Mouse (Mus musculus): ENCODE results near the gene Scnn1a. TPM values are rescaled to one million over a fixed set of nuclear protein-coding genes. Genes with fewer than 3 reads are reported as not detected.

The Scnn1a gene
- polyA plus RNA-seq, 1 experiment from 2014 or later: 1.5 TPM

DNA sequence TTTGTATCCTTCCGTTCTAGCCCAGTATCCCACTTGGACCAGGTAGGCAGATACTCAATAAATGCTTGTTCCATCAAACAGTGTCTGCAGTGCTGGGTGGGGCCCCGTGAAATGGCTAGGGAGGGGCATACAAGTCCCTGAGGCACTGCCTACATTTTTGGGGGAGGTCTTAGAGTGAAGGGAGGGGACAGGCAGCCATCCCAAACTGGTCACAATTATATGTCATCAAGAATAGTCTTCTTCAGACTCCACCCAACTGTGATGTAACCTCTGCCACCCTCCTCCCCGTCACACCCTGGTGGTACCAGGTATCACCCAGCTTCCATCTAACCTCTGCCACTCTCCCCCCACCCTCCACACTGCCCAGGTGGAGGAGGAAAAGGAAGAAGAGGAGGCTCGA lies 24.4 kb downstream of the Scnn1a start:
- no peak for ATAC-seq (ENCODE audit: insufficient number of reproducible peaks, insufficient read depth, low FRiP score, low TSS enrichment, low read depth)
- Histone ChIP-seq H3K27me3 (no peaks in the 10 kb centered on the region), H3K9ac (no peak overlapping the region), H3K27ac (no peak overlapping the region), H3K4me2 (no peak overlapping the region), H3K4me3 (no peak overlapping the region), H3K4me1 (peaks cover 44% of the 10 kb centered on the region), H3K36me3 (no peaks in the 10 kb centered on the region), H3K9me3 (no peaks in the 10 kb centered on the region)
- 56% methylated on average over 4 of the region's 4 CpGs for WGBS

- Histone ChIP-seq H3K36me3 (no peaks in the 10 kb centered on the region), H3K27ac (no peak overlapping the region), H3K4me1 (peaks cover 40% of the 10 kb centered on the region), H3K9ac (no peak overlapping the region), H3K4me3 (no peak overlapping the region), H3K9me3 (no peaks in the 10 kb centered on the region), H3K4me2 (no peak overlapping the region), H3K27me3 (no peaks in the 10 kb centered on the region)
- ATAC-seq (ENCODE audit: insufficient number of reproducible peaks, insufficient read depth, low FRiP score, low TSS enrichment, low read depth): no peak
- WGBS: 56% methylated on average over 1 of the region's 1 CpGs
Measured at GRCm38 (mm10) chr6:125345625-125346024, 25.2 kb downstream of the Scnn1a start.

DNA sequence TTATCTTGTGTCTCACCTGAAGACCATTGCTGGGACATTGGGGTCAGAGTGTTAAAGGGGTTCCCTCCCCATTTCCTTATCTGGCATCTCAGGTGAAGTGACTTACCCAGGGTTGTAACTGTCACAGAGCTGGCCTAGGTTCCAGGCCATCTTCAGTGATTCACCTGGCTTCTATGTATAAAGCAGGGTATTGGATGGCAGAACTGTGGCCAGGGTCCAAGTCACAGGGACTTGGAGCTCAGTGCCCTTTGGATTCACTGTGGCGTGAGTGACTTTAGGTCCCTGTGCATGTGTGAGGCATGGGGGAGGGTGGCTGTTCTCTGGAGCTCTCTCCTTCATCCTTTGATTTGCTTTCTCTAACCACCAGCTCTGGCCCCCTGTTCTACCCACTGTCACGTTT lies 25.6 kb downstream of the Scnn1a start:
- Histone ChIP-seq H3K27ac (no peak overlapping the region), H3K4me2 (no peak overlapping the region), H3K27me3 (no peaks in the 10 kb centered on the region), H3K4me3 (no peak overlapping the region), H3K36me3 (no peaks in the 10 kb centered on the region), H3K9ac (no peak overlapping the region), H3K9me3 (no peaks in the 10 kb centered on the region), H3K4me1 (peaks cover 40% of the 10 kb centered on the region)
- 61% methylated on average over 2 of the region's 2 CpGs for WGBS
- no peak for ATAC-seq (ENCODE audit: insufficient number of reproducible peaks, insufficient read depth, low FRiP score, low TSS enrichment, low read depth)

- H3K27me3 ChIP-seq: no peaks in the 10 kb centered on the region
- no peaks in the 10 kb centered on the region for H3K36me3 ChIP-seq
- no peak for ATAC-seq (ENCODE audit: insufficient number of reproducible peaks, insufficient read depth, low FRiP score, low TSS enrichment, low read depth)
- H3K27ac ChIP-seq: peak within 1 kb of the TSS; percentile 91
- H3K4me1 ChIP-seq: peaks cover 54% of the 10 kb centered on the region
- peak within 1 kb of the TSS; percentile 83 for H3K9ac ChIP-seq
- H3K4me3 ChIP-seq: peak within 1 kb of the TSS; percentile 80
- H3K9me3 ChIP-seq: no peaks in the 10 kb centered on the region
- WGBS: 6% methylated on average over 22 of the region's 22 CpGs
- H3K4me2 ChIP-seq: peak within 1 kb of the TSS; percentile 90
Measured at GRCm38 (mm10) chr6:125348721-125349574, 28.5 kb downstream of the Scnn1a start, which contains the start of gene Tnfrsf1a. Gene Tnfrsf1a (plus strand): TSS chr6:125349362.

GRCm38 (mm10) chr6:125349575-125350230 lies 29.2 kb downstream of the Scnn1a start:
- peak overlapping the region; percentile 90 for H3K4me2 ChIP-seq
- under 1% methylated on average over 27 of the region's 27 CpGs for WGBS

DNA sequence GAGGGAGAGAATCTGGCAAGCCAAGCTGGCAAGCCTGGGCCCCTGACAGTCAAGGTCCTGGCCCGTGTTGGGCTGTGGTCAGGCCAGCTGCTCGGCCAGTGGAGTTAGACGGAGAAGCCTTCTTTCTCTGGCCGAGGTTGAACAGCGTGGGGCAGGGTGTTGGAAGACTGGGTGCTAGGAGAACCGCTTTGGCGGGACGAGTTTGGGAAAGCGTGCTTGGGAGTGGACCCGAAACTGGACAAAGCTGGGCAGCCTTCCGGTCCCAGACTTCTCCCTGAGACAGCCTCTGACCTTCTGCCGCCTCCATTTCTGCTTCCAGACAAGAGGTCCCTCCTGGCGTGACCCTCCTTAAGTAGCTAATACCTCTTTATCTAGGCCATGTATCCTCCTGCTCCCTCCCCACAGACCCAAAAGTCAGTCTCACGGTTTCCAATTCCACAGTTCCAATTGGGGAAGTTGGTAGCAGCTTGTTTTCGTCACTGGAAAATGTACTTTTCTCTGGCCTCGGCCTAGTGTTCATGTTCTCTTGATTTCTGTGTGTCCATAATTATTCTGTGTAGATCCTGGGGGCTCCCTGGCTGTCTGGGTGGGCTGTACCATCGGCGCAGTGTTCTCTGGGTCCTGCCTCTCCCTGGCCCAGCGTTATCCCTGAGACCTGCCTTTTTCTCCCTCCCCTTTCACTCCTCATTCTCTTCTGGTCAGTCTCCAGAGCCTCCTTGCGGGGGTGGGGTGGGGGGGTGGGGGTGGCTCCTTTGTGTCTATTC lies 30.0 kb downstream of the Scnn1a start:
- 2% methylated on average over 20 of the region's 20 CpGs for WGBS

More at GRCm38 (mm10) chr6:125349575-125350230, 29.2 kb downstream of the Scnn1a start:
- no peaks in the 10 kb centered on the region for H3K36me3 ChIP-seq
- H3K27ac ChIP-seq: peak overlapping the region; percentile 91
- H3K27me3 ChIP-seq: no peaks in the 10 kb centered on the region
- peaks cover 55% of the 10 kb centered on the region for H3K4me1 ChIP-seq
- H3K9ac ChIP-seq: peak overlapping the region; percentile 83
- H3K9me3 ChIP-seq: no peaks in the 10 kb centered on the region
- peak; percentile 71 for ATAC-seq (ENCODE audit: insufficient number of reproducible peaks, insufficient read depth, low FRiP score, low TSS enrichment, low read depth)
- peak overlapping the region; percentile 80 for H3K4me3 ChIP-seq

GRCm38 (mm10) chr6:125350995-125351324 lies 30.5 kb downstream of the Scnn1a start:
- no peak for ATAC-seq (ENCODE audit: insufficient number of reproducible peaks, insufficient read depth, low FRiP score, low TSS enrichment, low read depth)
- Histone ChIP-seq H3K9ac (peak overlapping the region; percentile 83), H3K4me3 (peak overlapping the region; percentile 80), H3K27me3 (no peaks in the 10 kb centered on the region), H3K4me1 (peaks cover 63% of the 10 kb centered on the region), H3K27ac (peak overlapping the region; percentile 91), H3K9me3 (no peaks in the 10 kb centered on the region), H3K36me3 (no peaks in the 10 kb centered on the region), H3K4me2 (peak overlapping the region; percentile 90)
- 64% methylated on average over 2 of the region's 2 CpGs for WGBS

More for the DNA sequence above, 30.0 kb downstream of the Scnn1a start:
- Histone ChIP-seq H3K27me3 (no peaks in the 10 kb centered on the region), H3K36me3 (no peaks in the 10 kb centered on the region), H3K4me1 (peaks cover 57% of the 10 kb centered on the region), H3K4me2 (peak overlapping the region; percentile 90), H3K4me3 (peak overlapping the region; percentile 80), H3K27ac (peak overlapping the region; percentile 91), H3K9me3 (no peaks in the 10 kb centered on the region), H3K9ac (peak overlapping the region; percentile 83)
- no peak for ATAC-seq (ENCODE audit: insufficient number of reproducible peaks, insufficient read depth, low FRiP score, low TSS enrichment, low read depth)

GRCm38 (mm10) chr6:125351368-125352045 lies 31.0 kb downstream of the Scnn1a start:
- Histone ChIP-seq H3K9me3 (no peaks in the 10 kb centered on the region), H3K4me3 (peak overlapping the region; percentile 80; the same call in 1 of the 2 replicates), H3K27ac (no peak overlapping the region), H3K27me3 (no peaks in the 10 kb centered on the region), H3K4me1 (peaks cover 68% of the 10 kb centered on the region), H3K9ac (0 out of 2 replicates have a peak overlapping the region, but pooled peaks have one; percentile 46), H3K36me3 (no peaks in the 10 kb centered on the region), H3K4me2 (peak overlapping the region; percentile 90)
- 59% methylated on average over 8 of the region's 8 CpGs for WGBS
- no peak for ATAC-seq (ENCODE audit: insufficient number of reproducible peaks, insufficient read depth, low FRiP score, low TSS enrichment, low read depth)

- Histone ChIP-seq H3K9ac (peak overlapping the region; percentile 46; the same call in 1 of the 2 replicates), H3K36me3 (peaks cover under 1% of the 10 kb centered on the region), H3K4me3 (no peak overlapping the region), H3K4me2 (peak overlapping the region; percentile 90), H3K4me1 (peaks cover 69% of the 10 kb centered on the region), H3K9me3 (no peaks in the 10 kb centered on the region), H3K27ac (no peak overlapping the region), H3K27me3 (no peaks in the 10 kb centered on the region)
- WGBS: 68% methylated on average over 5 of the region's 5 CpGs
- no peak for ATAC-seq (ENCODE audit: insufficient number of reproducible peaks, insufficient read depth, low FRiP score, low TSS enrichment, low read depth)
Measured at GRCm38 (mm10) chr6:125352046-125352384, 31.6 kb downstream of the Scnn1a start.

- Histone ChIP-seq H3K27me3 (no peaks in the 10 kb centered on the region), H3K9me3 (no peaks in the 10 kb centered on the region), H3K36me3 (peaks cover 9% of the 10 kb centered on the region), H3K27ac (no peak overlapping the region), H3K4me2 (no peak overlapping the region), H3K9ac (no peak overlapping the region), H3K4me3 (no peak overlapping the region), H3K4me1 (peaks cover 69% of the 10 kb centered on the region)
- 49% methylated on average over 4 of the region's 4 CpGs for WGBS
- no peak for ATAC-seq (ENCODE audit: insufficient number of reproducible peaks, insufficient read depth, low FRiP score, low TSS enrichment, low read depth)
Measured at GRCm38 (mm10) chr6:125352811-125353210, 32.4 kb downstream of the Scnn1a start.

DNA sequence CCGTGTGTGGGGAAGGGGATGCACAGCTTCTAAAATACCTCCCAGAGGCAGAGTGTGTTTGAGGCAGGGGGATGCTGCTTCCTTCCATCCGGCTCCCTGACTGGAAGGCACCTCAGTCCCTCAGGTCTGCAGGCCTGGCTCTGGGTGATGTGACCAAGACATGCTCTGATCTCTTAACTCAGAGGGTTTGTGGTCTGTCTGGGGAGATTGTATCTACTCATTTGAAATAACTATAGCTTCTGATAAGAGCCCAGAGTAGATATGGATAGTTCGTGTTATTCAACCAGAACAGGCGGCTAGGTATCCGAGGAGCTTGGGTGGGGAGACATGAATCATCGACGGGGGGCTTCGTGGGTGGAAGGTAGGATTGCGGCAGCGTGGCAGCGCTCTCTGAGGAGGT lies 32.8 kb downstream of the Scnn1a start:
- Histone ChIP-seq H3K27ac (no peak overlapping the region), H3K4me2 (no peak overlapping the region), H3K9ac (no peak overlapping the region), H3K36me3 (peaks cover 13% of the 10 kb centered on the region), H3K4me3 (no peak overlapping the region), H3K27me3 (no peaks in the 10 kb centered on the region), H3K4me1 (peaks cover 69% of the 10 kb centered on the region), H3K9me3 (no peaks in the 10 kb centered on the region)
- ATAC-seq (ENCODE audit: insufficient number of reproducible peaks, insufficient read depth, low FRiP score, low TSS enrichment, low read depth): no peak
- 79% methylated on average over 11 of the region's 11 CpGs for WGBS
